Mouse (Mus musculus) hindbrain, embryonic 16.5 days (tissue): ENCODE results near the gene AF366264. TPM values are rescaled to one million over a fixed set of nuclear protein-coding genes. Genes with fewer than 3 reads are reported as not detected.
A peak's percentile ranks its signal among the peaks of the same experiment; 100 is the strongest.

ENCODE experiments used
- ATAC-seq: fragments of 200-750 bp; cut with Nextera tagmentation; 2 replicates; pipeline ENCODE4 v1.8.0; 2017; ENCODE audit warnings: moderate TSS enrichment, moderate library complexity
- H3K27ac ChIP-seq: fragments of 300-500 bp; sonication (generic); 2 replicates; pipeline ENCODE4 v1.5.1; 2014; ENCODE audit warnings: low read depth, mild to moderate bottlenecking, control low read depth, low read length, moderate library complexity
- H3K27me3 ChIP-seq: fragments of 300-500 bp; sonication (generic); replicated peaks from 2 replicates; pipeline ENCODE4 v1.6.1; 2014; ENCODE audit warnings: low read length; ENCODE audit not compliant: control insufficient read depth, insufficient read depth
- H3K36me3 ChIP-seq: fragments of 300-500 bp; sonication (generic); 2 replicates; pipeline ENCODE4 v1.6.1; 2014; ENCODE audit warnings: mild to moderate bottlenecking, low read length, moderate library complexity, mixed read lengths; ENCODE audit not compliant: control insufficient read depth, insufficient read depth
- H3K4me1 ChIP-seq: fragments of 300-500 bp; sonication (generic); 2 replicates; pipeline ENCODE4 v1.6.1; 2014; ENCODE audit warnings: low read depth, low read length; ENCODE audit not compliant: control insufficient read depth, insufficient read depth
- H3K4me2 ChIP-seq: fragments of 300-500 bp; sonication (generic); 2 replicates; pipeline ENCODE4 v1.6.1; 2014; ENCODE audit warnings: mild to moderate bottlenecking, low read length, control low read depth, moderate library complexity
- H3K4me3 ChIP-seq: fragments of 300-500 bp; sonication (generic); 2 replicates; pipeline ENCODE4 v1.5.1; 2014; ENCODE audit warnings: mild to moderate bottlenecking, low read length, control low read depth, moderate library complexity
- H3K9ac ChIP-seq: fragments of 300-500 bp; sonication (generic); 2 replicates; pipeline ENCODE4 v1.6.1; 2014; ENCODE audit warnings: low read depth, mild to moderate bottlenecking, control low read depth, low read length, moderate library complexity
- H3K9me3 ChIP-seq: fragments of 300-500 bp; sonication (generic); 2 replicates; pipeline ENCODE4 v1.6.1; 2014; ENCODE audit warnings: mild to moderate bottlenecking, low read length, moderate library complexity; ENCODE audit not compliant: control insufficient read depth
- WGBS: fragments of 180-500 bp; shearing (Covaris S2); extraction: QIAGEN DNeasy Blood & Tissue Kit; methylation state at CpG from one replicate; pipeline ENCODE4 v1.1.7; 2014; 5-methylcytosine and 5-hydroxymethylcytosine counted together
- polyA plus RNA-seq: library from polyadenylated mRNA; unstranded; fragments of >200 nt; fragmentation: Nextera tagmentation; extraction: Ambion mirVana; gene quantifications from 2 replicates; pipeline ENCODE4 v1.2.1, GENCODE M21; 2015

AF366264 gene
- polyA plus RNA-seq, 1 experiment from 2014 or later: not detected

DNA sequence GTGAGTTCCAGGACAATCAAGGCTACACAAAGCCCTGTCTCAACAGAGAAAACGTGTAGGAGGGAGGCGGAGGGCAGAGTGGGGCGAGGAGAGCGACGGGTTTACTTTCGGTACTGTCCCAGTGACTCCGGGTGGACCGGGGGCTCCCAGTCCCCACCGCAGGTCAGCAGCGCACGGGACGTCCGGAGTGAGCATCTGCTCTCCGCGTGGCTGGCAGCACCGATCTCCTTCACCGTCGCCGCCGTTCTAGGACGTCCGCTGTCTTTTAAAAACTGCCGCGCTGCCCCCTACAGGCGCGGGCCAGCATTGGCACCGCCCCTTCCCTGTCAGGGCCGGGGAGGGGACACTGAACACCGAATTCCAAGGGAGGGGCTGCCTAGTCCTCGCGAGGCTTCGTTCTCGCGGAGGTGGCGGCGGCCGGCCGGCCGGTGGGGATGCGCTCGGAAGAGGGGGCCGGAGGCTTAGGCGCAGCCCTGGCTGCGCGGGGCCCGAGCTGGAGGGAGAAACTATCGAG lies 52.9 kb downstream of the AF366264 start, which contains the start of gene Upf3a:
Upf3a (plus strand) TSS at position 366 of the 514 bp plus-strand sequence.
- H3K9ac ChIP-seq: peak within 1 kb of the TSS; percentile 98
- H3K4me3 ChIP-seq: peak within 1 kb of the TSS; percentile 72
- H3K4me2 ChIP-seq: peak within 1 kb of the TSS; percentile 93
- under 1% methylated on average over 43 of the region's 47 CpGs for WGBS
- peaks cover 7% of the 10 kb centered on the region for H3K4me1 ChIP-seq
- H3K36me3 ChIP-seq: peaks cover 16% of the 10 kb centered on the region
- no peaks in the 10 kb centered on the region for H3K9me3 ChIP-seq
- ATAC-seq: peak; percentile 95
- H3K27me3 ChIP-seq: no peaks in the 10 kb centered on the region
- peak within 1 kb of the TSS; percentile 100 for H3K27ac ChIP-seq

Other genes with a start within 250 kb of the AF366264 start
- 43.5 and 46.3 TPM in 2 replicates for gene Rasa3, start 160.8 kb downstream of the AF366264 start, polyA plus RNA-seq
- gene Cfap97d2, start 132.5 kb downstream of the AF366264 start, polyA plus RNA-seq: 1.0 and 1.9 TPM in 2 replicates
- gene Cdc16, start 80.7 kb downstream of the AF366264 start, polyA plus RNA-seq: 142 and 149 TPM in 2 replicates
- gene Upf3a, start 52.8 kb downstream of the AF366264 start, polyA plus RNA-seq: 40.4 and 40.8 TPM in 2 replicates
- gene Champ1, start 31.3 kb upstream of the AF366264 start, polyA plus RNA-seq: 43.1 and 50.6 TPM in 2 replicates
- gene Coprs, start 51.9 kb upstream of the AF366264 start, polyA plus RNA-seq: 147 and 169 TPM in 2 replicates